24 mouse cellular contexts compared by ENCODE assay signal in the genomic region with DNA sequence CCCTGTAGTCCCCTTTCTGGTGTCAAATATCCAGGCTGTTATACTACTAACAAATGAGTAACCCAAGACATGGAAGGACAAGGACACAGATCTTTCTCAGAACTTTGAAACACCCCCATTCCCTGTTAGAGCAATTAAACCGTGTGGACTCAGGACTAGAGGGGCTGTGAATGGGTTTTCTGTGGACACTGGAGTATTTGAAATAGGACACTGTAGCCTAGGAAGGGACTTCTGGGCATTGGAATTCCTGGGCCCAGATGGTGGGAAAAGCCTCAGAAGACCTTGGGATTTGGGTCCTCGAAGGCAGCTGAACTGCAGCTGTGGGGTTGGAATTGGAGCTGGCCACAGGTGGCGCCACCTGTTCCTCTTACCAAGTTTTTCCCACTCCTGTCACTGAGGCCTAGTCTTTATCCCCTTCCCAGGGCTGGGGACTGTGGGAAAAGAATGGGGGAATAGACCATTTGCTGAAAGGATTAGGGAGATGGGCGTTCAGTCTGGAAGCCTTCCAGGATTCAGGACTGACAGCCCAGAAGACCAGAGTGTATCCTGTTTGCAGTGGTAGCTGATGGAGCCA. TPM values are rescaled to one million over a fixed set of nuclear protein-coding genes. Genes with fewer than 3 reads are reported as not detected.
DNase-seq lines count a peak whose midpoint lies in the region; ATAC-seq and TF ChIP-seq lines count a peak whose summit lies in the region.
"Had no signal": no experiment of that assay in that cellular context is flagged by ENCODE, and none has a peak within 500 bp of the region (broad histone marks: within the 10 kb centered on the region; RNA-seq: fewer than 3 reads in every experiment).

No protein-coding gene starts in this region.

- H3K4me3 ChIP-seq in gastrocnemius, adult 2 months, result no peak overlapping the region
- H3K4me3 ChIP-seq in limb, embryonic 11.5 days (ENCODE audit: low read depth, low read length), result no peak overlapping the region
- H3K4me3 ChIP-seq in limb, embryonic 10.5 days, result no peak overlapping the region
- H3K4me3 ChIP-seq in embryonic facial prominence, embryonic 15.5 days (replicated peaks), result no peak overlapping the region
- H3K4me3 ChIP-seq: embryonic facial prominence, embryonic 13.5 days; hindbrain, embryonic 12.5 days; liver, embryonic 15.5 days; midbrain, embryonic 13.5 days; neural tube, embryonic 13.5 days had no signal

- H3K9me3 ChIP-seq in limb, embryonic 11.5 days (ENCODE audit: control insufficient read depth, low read length), result no peaks in the 10 kb centered on the region; the same call in 1 of the 2 replicates
- no peaks in the 10 kb centered on the region for H3K9me3 ChIP-seq in limb, embryonic 10.5 days (replicated peaks)
- H3K9me3 ChIP-seq in embryonic facial prominence, embryonic 15.5 days (replicated peaks), result no peaks in the 10 kb centered on the region
- H3K9me3 ChIP-seq: embryonic facial prominence, embryonic 13.5 days; hindbrain, embryonic 12.5 days; liver, embryonic 15.5 days; midbrain, embryonic 13.5 days; neural tube, embryonic 13.5 days had no signal

- H3K27ac ChIP-seq in gastrocnemius, adult 2 months, result no peak overlapping the region
- H3K27ac ChIP-seq in limb, embryonic 11.5 days (replicated peaks; ENCODE audit: low read depth, low read length), result no peak overlapping the region
- H3K27ac ChIP-seq in limb, embryonic 10.5 days, result no peak overlapping the region
- no peak overlapping the region for H3K27ac ChIP-seq in embryonic facial prominence, embryonic 15.5 days (replicated peaks)
- H3K27ac ChIP-seq: embryonic facial prominence, embryonic 13.5 days; hindbrain, embryonic 12.5 days; liver, embryonic 15.5 days; midbrain, embryonic 13.5 days; neural tube, embryonic 13.5 days had no signal

- no peak for TF ChIP-seq CTCF in gastrocnemius, adult 2 months (IDR thresholded peaks at IDR 0.05)

- no peaks in the 10 kb centered on the region for H3K36me3 ChIP-seq in limb, embryonic 11.5 days (ENCODE audit: control insufficient read depth, insufficient read depth, low read length)
- no peaks in the 10 kb centered on the region for H3K36me3 ChIP-seq in limb, embryonic 10.5 days
- H3K36me3 ChIP-seq in embryonic facial prominence, embryonic 15.5 days, result no peaks in the 10 kb centered on the region
- H3K36me3 ChIP-seq: embryonic facial prominence, embryonic 13.5 days; hindbrain, embryonic 12.5 days; liver, embryonic 15.5 days; midbrain, embryonic 13.5 days; neural tube, embryonic 13.5 days had no signal

- peak; percentile 22 for DNase-seq in gastrocnemius, adult 2 months
- no peak for DNase-seq in gastrocnemius, adult 8-10 months (ENCODE audit: low spot score in 2 of 2)
- peak; percentile 44 for DNase-seq in limb, embryonic 11.5 days (ENCODE audit: low spot score)
- no peak for DNase-seq in limb, embryonic 10.5 days (ENCODE audit: low spot score)
- peak; percentile 29 for DNase-seq in skeletal muscle tissue, adult 2 months (ENCODE audit: low read depth, low spot score)
- DNase-seq in left cerebral cortex, adult 18-20 months (ENCODE audit: low spot score in 2 of 2), result no peak
- DNase-seq: cerebellum, adult 8-10 months; heart, postnatal 10 days; kidney, postnatal 10 days; layer of hippocampus, postnatal 36 days; spleen, adult 18-20 months; thymus, postnatal 36 days had no signal

- ATAC-seq in limb, embryonic 11.5 days (ENCODE audit: insufficient number of reproducible peaks, low FRiP score, low TSS enrichment, low read depth), result peak; percentile 56; the same call in 1 of the 2 replicates
- peak; percentile 64 for ATAC-seq in embryonic facial prominence, embryonic 15.5 days (ENCODE audit: insufficient number of reproducible peaks, low FRiP score, low TSS enrichment, low read depth)
- no peak for ATAC-seq in megakaryocyte, adult 5-6 weeks (ENCODE audit: poor library complexity, severe bottlenecking)
- ATAC-seq: CD4-positive, CD25-positive, alpha-beta regulatory T cell, adult 4 months; forebrain, embryonic 16.5 days; midbrain, embryonic 13.5 days had no signal

- no peak overlapping the region for H3K4me2 ChIP-seq in limb, embryonic 11.5 days (ENCODE audit: low read depth, severe bottlenecking)
- H3K4me2 ChIP-seq in embryonic facial prominence, embryonic 15.5 days (replicated peaks), result no peak overlapping the region
- H3K4me2 ChIP-seq: embryonic facial prominence, embryonic 13.5 days; hindbrain, embryonic 12.5 days; liver, embryonic 15.5 days; midbrain, embryonic 13.5 days; neural tube, embryonic 13.5 days had no signal

- H3K4me1 ChIP-seq in limb, embryonic 11.5 days (ENCODE audit: control insufficient read depth, insufficient read depth, low read length), result no peaks in the 10 kb centered on the region
- peaks cover 9% of the 10 kb centered on the region; the same call in 1 of the 2 replicates for H3K4me1 ChIP-seq in limb, embryonic 10.5 days
- no peaks in the 10 kb centered on the region for H3K4me1 ChIP-seq in embryonic facial prominence, embryonic 15.5 days
- H3K4me1 ChIP-seq: hindbrain, embryonic 12.5 days; liver, embryonic 15.5 days; midbrain, embryonic 13.5 days; neural tube, embryonic 13.5 days had no signal

- H3K9ac ChIP-seq in limb, embryonic 11.5 days (ENCODE audit: low read length), result no peak overlapping the region
- H3K9ac ChIP-seq in embryonic facial prominence, embryonic 15.5 days, result no peak overlapping the region
- H3K9ac ChIP-seq: embryonic facial prominence, embryonic 13.5 days; hindbrain, embryonic 12.5 days; liver, embryonic 15.5 days; midbrain, embryonic 13.5 days; neural tube, embryonic 13.5 days had no signal

- intact Hi-C loops in gastrocnemius, adult 2 months (cut with DNase I), result no loop called here

- no peaks in the 10 kb centered on the region for H3K27me3 ChIP-seq in limb, embryonic 11.5 days (ENCODE audit: control insufficient read depth, insufficient read depth, low read length)
- no peaks in the 10 kb centered on the region for H3K27me3 ChIP-seq in limb, embryonic 10.5 days (ENCODE audit: low read depth, poor library complexity, severe bottlenecking)
- H3K27me3 ChIP-seq in embryonic facial prominence, embryonic 15.5 days, result no peaks in the 10 kb centered on the region
- H3K27me3 ChIP-seq: embryonic facial prominence, embryonic 13.5 days; hindbrain, embryonic 12.5 days; liver, embryonic 15.5 days; midbrain, embryonic 13.5 days; neural tube, embryonic 13.5 days had no signal

- 78% methylated on average over 4 of the region's 4 CpGs for WGBS in limb, embryonic 11.5 days
- 79% methylated on average over 4 of the region's 4 CpGs for WGBS in limb, embryonic 10.5 days
- 57% methylated on average over 4 of the region's 4 CpGs for WGBS in embryonic facial prominence, embryonic 15.5 days

RNA-seq across cellular contexts. Expression of gene Edn3, which starts 37.2 kb away (rescaled TPM):
- total RNA-seq in gastrocnemius, adult 2 months (2021), result under 1 TPM; 0.23 to 0.42 TPM
- total RNA-seq in gastrocnemius, adult 8-10 months (2022), result under 1 TPM; 0.16 to 0.70 (median 0.47) TPM
- polyA plus RNA-seq in limb, embryonic 11.5 days (2014; fragmentation: Nextera tagmentation; extraction: Ambion mirVana), result 15.8 and 18.4 TPM in 2 replicates
- polyA plus RNA-seq in limb, embryonic 10.5 days (2016; fragmentation: Nextera tagmentation; extraction: Ambion mirVana), result 8.4 and 19.2 TPM in 2 replicates
- polyA plus RNA-seq in embryonic facial prominence, embryonic 15.5 days (2015; fragmentation: Nextera tagmentation; extraction: Ambion mirVana), result 15.3 and 16.4 TPM in 2 replicates
- total RNA-seq in left cerebral cortex, adult 18-20 months (2021), result 1 to 10 TPM; 4.3 to 5.9 TPM
- not detected in 2 replicates for total RNA-seq in megakaryocyte, adult 5-6 weeks (2015)
- total RNA-seq in megakaryocyte, adult 5-6 weeks (2017), result not detected in 2 replicates
- total RNA-seq: common myeloid progenitor, adult 5-6 weeks; megakaryocyte progenitor cell, adult 5-6 weeks; MEL had no signal
- polyA plus RNA-seq: CD4-positive, CD25-positive, alpha-beta regulatory T cell, adult 4 months had no signal

Comparison
In these comparisons a context has a peak if more than half of its experiments do, and no peak if none do; other contexts are left out.
1. DNase-seq: peak in gastrocnemius, adult 2 months (single experiment), limb, embryonic 11.5 days (single experiment) and skeletal muscle tissue, adult 2 months (single experiment); none in gastrocnemius, adult 8-10 months (0 of 2), limb, embryonic 10.5 days (single experiment) and left cerebral cortex, adult 18-20 months (0 of 2).